Mouse (Mus musculus) MEL (cell line): ENCODE data around the gene Zfp457. TPM values are rescaled to one million over a fixed set of nuclear protein-coding genes. Genes with fewer than 3 reads are reported as not detected.
A peak's percentile ranks its signal among the peaks of the same experiment; 100 is the strongest.

Source experiments
- DNase-seq: peaks from one replicate; pipeline ENCODE4 v3.0.0; 2011; ENCODE audit warnings: low read depth, low spot score
- H3K27ac ChIP-seq: 2 replicates; pipeline ENCODE4 v1.5.1; 2012; ENCODE audit warnings: low read depth, mild to moderate bottlenecking, control low read depth, low read length, moderate library complexity; ENCODE audit not compliant: control insufficient read depth
- H3K27me3 ChIP-seq, 2 experiments: fragments of 150-350 bp in 1 of 2; sonication (generic) in 1 of 2; 2 replicates each; pipeline ENCODE4 v1.6.1; 2012; ENCODE audit warnings: low read length in 2 of 2, mild to moderate bottlenecking in 2 of 2, improper control_type of control experiment in 1 of 2, moderate library complexity in 1 of 2; ENCODE audit not compliant: insufficient read depth in 2 of 2, control insufficient read depth in 1 of 2
- H3K36me3 ChIP-seq, 2 experiments: 2 replicates each; pipeline ENCODE4 v1.6.1; 2012 to 2014; ENCODE audit warnings: low read length in 2 of 2, improper control_type of control experiment in 1 of 2, inconsistent platforms in 1 of 2, mild to moderate bottlenecking in 1 of 2; ENCODE audit not compliant: insufficient read depth in 2 of 2, control insufficient read depth in 1 of 2
- H3K4me1 ChIP-seq, 2 experiments: fragments of 150-350 bp in 1 of 2; sonication (generic) in 1 of 2; 2 replicates each; pipeline ENCODE4 v1.6.1; 2012; ENCODE audit warnings: low read length in 2 of 2, improper control_type of control experiment in 1 of 2, mild to moderate bottlenecking in 1 of 2; ENCODE audit not compliant: insufficient read depth in 2 of 2, control insufficient read depth in 1 of 2
- H3K4me3 ChIP-seq, 2 experiments: fragments of 150-350 bp in 1 of 2; sonication (generic) in 1 of 2; 2 replicates each; pipeline ENCODE4 v1.5.1; 2012; ENCODE audit warnings: low read depth in 2 of 2, low read length in 2 of 2, mild to moderate bottlenecking in 2 of 2, moderate library complexity in 2 of 2, control low read depth in 1 of 2, improper control_type of control experiment in 1 of 2; ENCODE audit not compliant: control insufficient read depth in 1 of 2, insufficient read depth in 1 of 2
- H3K79me2 ChIP-seq: 2 replicates; pipeline ENCODE4 v1.6.1; 2012; ENCODE audit warnings: mild to moderate bottlenecking, low read length, moderate library complexity; ENCODE audit not compliant: control insufficient read depth, poor library complexity, insufficient read depth
- H3K9ac ChIP-seq: 2 replicates; pipeline ENCODE4 v1.6.1; 2012; ENCODE audit warnings: low read depth, mild to moderate bottlenecking, control low read depth, low read length, moderate library complexity; ENCODE audit not compliant: control insufficient read depth, poor library complexity, severe bottlenecking
- H3K9me3 ChIP-seq: fragments of 150-350 bp; sonication (generic); replicated peaks from 2 replicates; pipeline ENCODE4 v1.6.1; 2012; ENCODE audit warnings: mild to moderate bottlenecking, low read length, improper control_type of control experiment, moderate library complexity; ENCODE audit not compliant: insufficient read depth
- BHLHE40 ChIP-seq: IDR thresholded peaks from 2 replicates; pipeline ENCODE4 v1.6.1; 2012; ENCODE audit warnings: low read depth, mild to moderate bottlenecking, inconsistent platforms, low read length, improper control_type of control experiment, borderline replicate concordance
- CHD1 ChIP-seq: IDR thresholded peaks from 2 replicates; pipeline ENCODE4 v1.6.1; 2012; ENCODE audit warnings: low read depth, mild to moderate bottlenecking, inconsistent platforms, low read length, improper control_type of control experiment
- CHD2 ChIP-seq: IDR thresholded peaks from 2 replicates; pipeline ENCODE4 v1.6.1; 2011; ENCODE audit warnings: low read length, improper control_type of control experiment
- CTCF ChIP-seq, 3 experiments: IDR thresholded peaks in 2 of 3; conservative IDR thresholded peaks in 1 of 3; 2 replicates each; pipeline ENCODE4 v1.5.1; 2011 to 2012; ENCODE audit warnings: low read length in 3 of 3, low read depth in 2 of 3, mild to moderate bottlenecking in 2 of 3, improper control_type of control experiment in 1 of 3, inconsistent platforms in 1 of 3, mixed read lengths in 1 of 3, moderate library complexity in 1 of 3; ENCODE audit not compliant: control insufficient read depth in 1 of 3, insufficient read depth in 1 of 3, poor library complexity in 1 of 3, severe bottlenecking in 1 of 3
- E2F4 ChIP-seq: IDR thresholded peaks from 2 replicates; pipeline ENCODE4 v1.6.1; 2011; ENCODE audit warnings: low read depth, low read length, improper control_type of control experiment, borderline replicate concordance
- ELF1 ChIP-seq: IDR thresholded peaks from 2 replicates; pipeline ENCODE4 v1.6.1; 2014; ENCODE audit warnings: low read depth, mild to moderate bottlenecking, inconsistent platforms, low read length, improper control_type of control experiment, moderate library complexity
- EP300 ChIP-seq, 2 experiments: IDR thresholded peaks; 2 replicates each; pipeline ENCODE4 v1.6.1; 2011; ENCODE audit warnings: improper control_type of control experiment in 2 of 2, low read length in 2 of 2, low read depth in 1 of 2, mild to moderate bottlenecking in 1 of 2
- ETS1 ChIP-seq: IDR thresholded peaks from 2 replicates; pipeline ENCODE4 v1.6.1; 2012; ENCODE audit warnings: low read depth, mild to moderate bottlenecking, inconsistent platforms, low read length, improper control_type of control experiment, moderate library complexity
- GATA1 ChIP-seq: IDR thresholded peaks from 2 replicates; pipeline ENCODE4 v1.6.1; 2011; ENCODE audit warnings: low read depth, low read length, improper control_type of control experiment
- HCFC1 ChIP-seq: IDR thresholded peaks from 2 replicates; pipeline ENCODE4 v1.6.1; 2012; ENCODE audit warnings: low read depth, mild to moderate bottlenecking, inconsistent platforms, low read length, improper control_type of control experiment, moderate library complexity
- JUND ChIP-seq: IDR thresholded peaks from 2 replicates; pipeline ENCODE4 v1.6.1; 2011; ENCODE audit warnings: low read depth, mild to moderate bottlenecking, improper control_type of control experiment, low read length
- KAT2A ChIP-seq: conservative IDR thresholded peaks from 2 replicates; pipeline ENCODE4 v1.6.1; 2012; ENCODE audit warnings: low read depth, low read length, improper control_type of control experiment, inconsistent platforms
- MAFK ChIP-seq: IDR thresholded peaks from 2 replicates; pipeline ENCODE4 v1.6.1; 2011; ENCODE audit warnings: low read depth, mild to moderate bottlenecking, low read length, improper control_type of control experiment, borderline replicate concordance
- MAX ChIP-seq: IDR thresholded peaks from 2 replicates; pipeline ENCODE4 v1.6.1; 2011; ENCODE audit warnings: low read length, improper control_type of control experiment
- MAZ ChIP-seq: IDR thresholded peaks from 2 replicates; pipeline ENCODE4 v1.6.1; 2012; ENCODE audit warnings: low read depth, mild to moderate bottlenecking, inconsistent platforms, low read length, improper control_type of control experiment
- MEF2A ChIP-seq: IDR thresholded peaks from 2 replicates; pipeline ENCODE4 v1.6.1; 2014; ENCODE audit warnings: low read depth, mild to moderate bottlenecking, inconsistent platforms, low read length, improper control_type of control experiment; ENCODE audit not compliant: poor library complexity, insufficient replicate concordance, severe bottlenecking; ENCODE audit errors: extremely low read depth
- MXI1 ChIP-seq: IDR thresholded peaks from 2 replicates; pipeline ENCODE4 v1.6.1; 2011; ENCODE audit warnings: mild to moderate bottlenecking, low read depth, low read length, improper control_type of control experiment
- MYB ChIP-seq: IDR thresholded peaks from 2 replicates; pipeline ENCODE4 v1.6.1; 2011; ENCODE audit warnings: mild to moderate bottlenecking, low read depth, low read length, improper control_type of control experiment
- MYC ChIP-seq: IDR thresholded peaks from 2 replicates; pipeline ENCODE4 v1.6.1; 2011; ENCODE audit warnings: low read depth, mild to moderate bottlenecking, low read length, improper control_type of control experiment, moderate library complexity
- NELFE ChIP-seq: IDR thresholded peaks from 2 replicates; pipeline ENCODE4 v1.6.1; 2011; ENCODE audit warnings: low read depth, low read length, improper control_type of control experiment
- NRF1 ChIP-seq: IDR thresholded peaks from 2 replicates; pipeline ENCODE4 v1.6.1; 2014; ENCODE audit warnings: low read depth, mild to moderate bottlenecking, inconsistent platforms, low read length, improper control_type of control experiment, moderate library complexity; ENCODE audit not compliant: poor library complexity, insufficient read depth, severe bottlenecking
- POLR2A ChIP-seq, 2 experiments: IDR thresholded peaks; 2 replicates each; pipeline ENCODE4 v1.6.1; 2011 to 2012; ENCODE audit warnings: low read length in 2 of 2, mild to moderate bottlenecking in 2 of 2, control low read depth in 1 of 2, improper control_type of control experiment in 1 of 2, low read depth in 1 of 2, moderate library complexity in 1 of 2; ENCODE audit not compliant: control insufficient read depth in 1 of 2, insufficient read depth in 1 of 2, poor library complexity in 1 of 2
- POLR2AphosphoS2 ChIP-seq: IDR thresholded peaks from 2 replicates; pipeline ENCODE4 v1.6.1; 2011; ENCODE audit warnings: low read length, improper control_type of control experiment
- POLR2AphosphoS5 ChIP-seq: IDR thresholded peaks from 2 replicates; pipeline ENCODE4 v1.6.1; 2012; ENCODE audit warnings: low read depth, borderline replicate concordance, mild to moderate bottlenecking, inconsistent platforms, low read length, moderate library complexity, mixed read lengths
- RAD21 ChIP-seq: IDR thresholded peaks from 2 replicates; pipeline ENCODE4 v1.6.1; 2011; ENCODE audit warnings: mild to moderate bottlenecking, low read depth, low read length, improper control_type of control experiment
- RCOR1 ChIP-seq: IDR thresholded peaks from 2 replicates; pipeline ENCODE4 v1.6.1; 2012; ENCODE audit warnings: low read depth, mild to moderate bottlenecking, inconsistent platforms, low read length, improper control_type of control experiment
- SIN3A ChIP-seq: IDR thresholded peaks from 2 replicates; pipeline ENCODE4 v1.6.1; 2012; ENCODE audit warnings: low read length, improper control_type of control experiment, inconsistent platforms
- SMC3 ChIP-seq: IDR thresholded peaks from 2 replicates; pipeline ENCODE4 v1.6.1; 2011; ENCODE audit warnings: low read depth, low read length, improper control_type of control experiment
- TAL1 ChIP-seq: IDR thresholded peaks from 2 replicates; pipeline ENCODE4 v1.6.1; 2012; ENCODE audit warnings: mild to moderate bottlenecking, inconsistent platforms, low read length, moderate library complexity, mixed read lengths
- TCF12 ChIP-seq: IDR thresholded peaks from 2 replicates; pipeline ENCODE4 v1.6.1; 2014; ENCODE audit warnings: low read depth, mild to moderate bottlenecking, inconsistent platforms, low read length, improper control_type of control experiment, moderate library complexity
- UBTF ChIP-seq: IDR thresholded peaks from 2 replicates; pipeline ENCODE4 v1.6.1; 2012; ENCODE audit warnings: low read depth, mild to moderate bottlenecking, inconsistent platforms, low read length, improper control_type of control experiment, moderate library complexity, borderline replicate concordance; ENCODE audit not compliant: insufficient read depth
- USF2 ChIP-seq, 2 experiments: IDR thresholded peaks; 2 replicates each; pipeline ENCODE4 v1.6.1; 2011 to 2012; ENCODE audit warnings: improper control_type of control experiment in 2 of 2, low read length in 2 of 2, borderline replicate concordance in 1 of 2, inconsistent platforms in 1 of 2, low read depth in 1 of 2, mild to moderate bottlenecking in 1 of 2; ENCODE audit not compliant: insufficient read depth in 1 of 2
- ZC3H11A ChIP-seq: IDR thresholded peaks from 2 replicates; pipeline ENCODE4 v1.6.1; 2012; ENCODE audit warnings: low read depth, mild to moderate bottlenecking, inconsistent platforms, low read length, improper control_type of control experiment
- ZKSCAN1 ChIP-seq: IDR thresholded peaks from 2 replicates; pipeline ENCODE4 v1.6.1; 2012; ENCODE audit warnings: low read depth, mild to moderate bottlenecking, inconsistent platforms, low read length, improper control_type of control experiment, moderate library complexity
- ZMIZ1 ChIP-seq: IDR thresholded peaks from 2 replicates; pipeline ENCODE4 v1.6.1; 2012; ENCODE audit warnings: low read depth, mild to moderate bottlenecking, inconsistent platforms, low read length, improper control_type of control experiment, moderate library complexity
- ZNF384 ChIP-seq: IDR thresholded peaks from 2 replicates; pipeline ENCODE4 v1.6.1; 2012; ENCODE audit warnings: low read depth, mild to moderate bottlenecking, inconsistent platforms, low read length, improper control_type of control experiment
- polyA plus RNA-seq, 2 experiments: library from polyadenylated mRNA; stranded (reverse) in 1 of 2; unstranded in 1 of 2; fragments of >175 nt in 1 of 2; fragments of >200 nt in 1 of 2; gene quantifications; 2 replicates each; pipeline versions ENCODE4 v1.2.1 to v1.2.4; 2012; ENCODE audit warnings: low replicate concordance in 2 of 2, low read depth in 1 of 2; ENCODE audit not compliant: insufficient read length in 2 of 2, insufficient read depth in 1 of 2, missing spikeins in 1 of 2
- total RNA-seq: library from RNA; depleted of rRNA; stranded (reverse); fragments of 300-350 nt; gene quantifications from 2 replicates; pipeline ENCODE4 v1.2.3, GENCODE M21; 2012

Gene Zfp457
- total and polyA plus RNA-seq, 3 experiments: 1.4 to 1.7 TPM; not detected in 1

DNA sequence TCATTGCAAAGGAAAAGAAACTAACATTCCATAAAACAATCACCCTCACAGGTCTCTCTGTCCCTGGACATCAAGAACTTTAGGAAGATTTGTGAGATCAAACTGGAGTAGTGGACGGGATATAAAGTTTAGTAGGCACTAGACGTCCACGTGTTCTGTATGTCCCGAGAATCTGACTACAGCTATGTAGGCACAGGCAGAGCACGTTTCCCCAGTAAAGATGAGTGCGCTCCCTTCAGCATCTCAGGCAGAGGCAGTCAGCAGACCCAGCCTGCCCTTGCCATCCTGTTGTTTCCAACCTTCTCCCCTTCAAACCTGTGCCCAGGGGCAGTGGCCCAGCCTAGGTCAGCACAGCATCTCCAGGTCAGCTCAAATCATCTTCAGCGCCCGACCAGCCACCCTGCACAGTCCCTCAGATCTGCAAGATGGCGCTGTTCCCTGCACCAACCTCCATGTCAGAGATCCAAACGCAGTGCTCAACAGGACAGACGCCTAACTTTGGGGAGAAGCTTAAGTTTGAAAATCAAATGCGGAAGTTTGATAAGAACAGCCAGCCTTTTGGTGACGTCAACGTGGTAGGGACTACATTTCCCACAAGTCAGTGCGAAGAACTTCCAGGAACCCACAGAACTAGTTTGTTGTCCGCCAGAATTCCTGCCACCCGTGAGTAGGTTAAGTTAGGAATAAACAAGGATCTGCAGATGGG lies 25.9 kb upstream of the Zfp457 start, which contains the start of gene Zfp595:
Gene Zfp595 (minus strand): TSS at position 552 of the 706 bp plus-strand sequence.
- peak within 1 kb of the TSS; percentile 59 to 67 for H3K4me3 ChIP-seq
- H3K36me3 ChIP-seq: peaks cover under 1 to 2% of the 10 kb centered on the region in 2 experiments; a peak in 1 of 4 replicates
- peak; percentile 90 for DNase-seq
- H3K4me1 ChIP-seq: no peaks in the 10 kb centered on the region
- peak within 1 kb of the TSS; percentile 40 for H3K27ac ChIP-seq
- H3K9me3 ChIP-seq: no peaks in the 10 kb centered on the region
- no peaks in the 10 kb centered on the region for H3K79me2 ChIP-seq
- no peaks in the 10 kb centered on the region for H3K27me3 ChIP-seq
- peak within 1 kb of the TSS; percentile 51 for H3K9ac ChIP-seq
- 0 out of 2 replicates have a peak, but pooled peaks have one; percentile 4 for TF ChIP-seq TCF12
- no peak for TF ChIP-seq MXI1
- TF ChIP-seq BHLHE40: no peak
- TF ChIP-seq CHD1: no peak
- no peak for TF ChIP-seq NRF1
- no peak for TF ChIP-seq ZMIZ1
- no peak for TF ChIP-seq POLR2AphosphoS5
- peak; percentile 44; the same call in 1 of the 2 replicates for TF ChIP-seq ETS1
- TF ChIP-seq HCFC1: peak; percentile 92
- no peak for TF ChIP-seq MYC
- TF ChIP-seq NELFE: peak; percentile 31
- no peak for TF ChIP-seq RCOR1
- no peak for TF ChIP-seq POLR2AphosphoS2
- TF ChIP-seq MYB: no peak
- TF ChIP-seq JUND: no peak
- peak; percentile 87 for TF ChIP-seq ELF1
- TF ChIP-seq MAX: peak; percentile 29; the same call in 1 of the 2 replicates
- TF ChIP-seq CHD2: no peak
- TF ChIP-seq E2F4: no peak
- TF ChIP-seq MAZ: no peak
- no peak for TF ChIP-seq MAFK
- TF ChIP-seq GATA1: peak; percentile 63
- TF ChIP-seq EP300 (IDR thresholded peaks at IDR 0.05; ENCODE audit: low read depth in 1 of 2, low read length in 2 of 2): no peak
- TF ChIP-seq TAL1: no peak
- no peak for TF ChIP-seq SMC3
- no peak for TF ChIP-seq UBTF
- TF ChIP-seq MEF2A: no peak
- TF ChIP-seq ZC3H11A: no peak
- TF ChIP-seq RAD21: no peak; the same call in 1 of the 2 replicates
- no peak for TF ChIP-seq ZKSCAN1
- peak; percentile 57; the same call in 1 of the 2 replicates for TF ChIP-seq KAT2A
- peak; percentile 76 for TF ChIP-seq SIN3A
- TF ChIP-seq ZNF384: no peak
- peak; percentile 16 to 48 (median 47); a peak in 5 of 6 replicates for TF ChIP-seq CTCF (IDR thresholded peaks at IDR 0.05 in 2 of 3, conservative IDR thresholded peaks at IDR 0.05 in 1 of 3; ENCODE audit: control insufficient read depth in 1 of 3, insufficient read depth in 1 of 3, low read depth in 2 of 3, low read length in 3 of 3, poor library complexity in 1 of 3, severe bottlenecking in 1 of 3)
- no peak for TF ChIP-seq USF2 (IDR thresholded peaks at IDR 0.05; ENCODE audit: borderline replicate concordance in 1 of 2, insufficient read depth in 1 of 2, low read depth in 1 of 2, low read length in 2 of 2)
- peak in 1 of 2 experiments; percentile 66; a peak in 2 of 4 replicates for TF ChIP-seq POLR2A (IDR thresholded peaks at IDR 0.05; ENCODE audit: control insufficient read depth in 1 of 2, insufficient read depth in 1 of 2, low read depth in 1 of 2, low read length in 2 of 2, poor library complexity in 1 of 2)
